Mouse (Mus musculus): ENCODE results near the gene Azin2. TPM values are rescaled to one million over a fixed set of nuclear protein-coding genes. Genes with fewer than 3 reads are reported as not detected.
A peak's percentile ranks its signal among the peaks of the same experiment; 100 is the strongest.

Azin2 gene
- polyA plus RNA-seq, 1 experiment from 2014 or later: 20.0 TPM

DNA sequence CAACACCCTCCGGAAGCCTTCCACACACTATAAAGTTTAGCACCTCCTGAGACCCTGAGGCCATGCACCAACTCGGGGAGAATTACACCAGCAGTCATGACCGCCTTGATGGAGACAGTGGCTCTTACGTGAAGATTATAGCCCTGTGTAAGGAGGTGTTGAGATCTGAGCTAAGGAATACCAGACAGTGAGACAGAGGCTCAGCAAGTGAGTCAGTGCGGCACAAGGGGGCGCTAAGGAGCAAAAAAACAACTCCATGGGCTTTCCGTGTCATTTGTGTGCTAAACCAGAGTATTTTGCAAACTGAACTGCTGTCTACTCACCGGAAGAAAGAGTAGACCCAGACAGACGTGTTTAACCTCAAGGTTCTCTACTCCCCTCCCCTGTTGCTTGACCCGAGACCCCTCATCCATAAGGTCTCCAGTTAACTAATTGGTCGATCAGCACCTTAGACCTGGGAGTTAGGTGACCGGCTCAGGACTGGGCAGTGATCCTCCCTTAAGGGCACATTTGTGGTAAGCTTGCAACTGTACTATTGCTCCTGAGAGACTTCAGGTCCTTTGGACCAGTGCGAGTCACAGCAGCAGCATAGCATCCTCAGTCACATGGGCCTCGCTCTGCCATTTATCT lies 8.9 kb upstream of the Azin2 start:
- H3K27me3 ChIP-seq (replicated peaks; ENCODE audit: control insufficient read depth, insufficient read depth, low read length): no peaks in the 10 kb centered on the region
- no peak overlapping the region for H3K27ac ChIP-seq (replicated peaks; ENCODE audit: low read depth, low read length)
- no peak overlapping the region for H3K9ac ChIP-seq (ENCODE audit: low read depth, low read length)
- H3K36me3 ChIP-seq (ENCODE audit: control insufficient read depth, insufficient read depth, low read length): no peaks in the 10 kb centered on the region
- WGBS: 40% methylated on average over 14 of the region's 14 CpGs
- ATAC-seq (ENCODE audit: low read depth) (peak; percentile 53; the same call in 1 of the 2 replicates), DNase-seq (ENCODE audit: low spot score) (peak; percentile 73)
- H3K4me3 ChIP-seq (ENCODE audit: low read depth, low read length): no peak overlapping the region
- peaks cover 11% of the 10 kb centered on the region; the same call in 1 of the 2 replicates for H3K4me1 ChIP-seq (ENCODE audit: control insufficient read depth, insufficient read depth, low read length)
- no peak overlapping the region for H3K4me2 ChIP-seq (ENCODE audit: low read depth, low read length)
- H3K9me3 ChIP-seq (ENCODE audit: control insufficient read depth, low read length): no peaks in the 10 kb centered on the region

GRCm38 (mm10) chr4:128970417-128970807 lies 8.2 kb upstream of the Azin2 start:
- no peak overlapping the region for H3K4me3 ChIP-seq (ENCODE audit: low read depth, low read length)
- DNase-seq (ENCODE audit: low spot score) (no peak), ATAC-seq (ENCODE audit: low read depth) (no peak)
- no peak overlapping the region for H3K9ac ChIP-seq (ENCODE audit: low read depth, low read length)
- H3K36me3 ChIP-seq (ENCODE audit: control insufficient read depth, insufficient read depth, low read length): no peaks in the 10 kb centered on the region
- H3K27me3 ChIP-seq (replicated peaks; ENCODE audit: control insufficient read depth, insufficient read depth, low read length): no peaks in the 10 kb centered on the region
- H3K27ac ChIP-seq (replicated peaks; ENCODE audit: low read depth, low read length): no peak overlapping the region
- no peak overlapping the region for H3K4me2 ChIP-seq (ENCODE audit: low read depth, low read length)
- H3K4me1 ChIP-seq (ENCODE audit: control insufficient read depth, insufficient read depth, low read length): peaks cover 11% of the 10 kb centered on the region; the same call in 1 of the 2 replicates
- H3K9me3 ChIP-seq (ENCODE audit: control insufficient read depth, low read length): no peaks in the 10 kb centered on the region
- WGBS: 67% methylated on average over 7 of the region's 8 CpGs

- no peak overlapping the region for H3K4me3 ChIP-seq (ENCODE audit: low read depth, low read length)
- no peak overlapping the region for H3K9ac ChIP-seq (ENCODE audit: low read depth, low read length)
- no peak overlapping the region for H3K4me2 ChIP-seq (ENCODE audit: low read depth, low read length)
- DNase-seq (ENCODE audit: low spot score) (no peak), ATAC-seq (ENCODE audit: low read depth) (no peak)
- peaks cover 11% of the 10 kb centered on the region; the same call in 1 of the 2 replicates for H3K4me1 ChIP-seq (ENCODE audit: control insufficient read depth, insufficient read depth, low read length)
- H3K9me3 ChIP-seq (ENCODE audit: control insufficient read depth, low read length): no peaks in the 10 kb centered on the region
- H3K36me3 ChIP-seq (ENCODE audit: control insufficient read depth, insufficient read depth, low read length): no peaks in the 10 kb centered on the region
- WGBS: 60% methylated on average over 18 of the region's 18 CpGs
- no peak overlapping the region for H3K27ac ChIP-seq (replicated peaks; ENCODE audit: low read depth, low read length)
- no peaks in the 10 kb centered on the region for H3K27me3 ChIP-seq (replicated peaks; ENCODE audit: control insufficient read depth, insufficient read depth, low read length)
Observed at GRCm38 (mm10) chr4:128969607-128970416, 7.6 kb upstream of the Azin2 start.

DNA sequence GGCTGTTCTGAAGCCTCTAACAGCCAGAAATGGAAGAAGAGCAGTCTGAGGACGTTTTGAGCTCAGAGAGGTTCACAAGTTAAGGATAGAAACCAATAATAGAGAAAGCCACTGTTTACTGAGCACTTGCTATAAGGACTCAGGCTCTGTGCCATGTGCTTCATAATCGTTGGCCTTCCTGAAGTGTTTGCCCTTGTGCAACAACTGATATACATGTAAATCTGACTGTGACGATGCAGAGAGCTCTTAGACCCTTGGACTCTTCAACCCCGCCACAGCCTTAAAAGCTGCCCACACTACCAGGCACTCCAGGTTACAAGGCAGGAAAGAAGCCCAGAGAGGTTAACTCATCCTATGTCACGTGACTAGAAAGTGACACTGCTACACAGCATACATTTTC lies 6.8 kb upstream of the Azin2 start:
- DNase-seq (ENCODE audit: low spot score) (no peak), ATAC-seq (ENCODE audit: low read depth) (no peak)
- H3K4me3 ChIP-seq (ENCODE audit: low read depth, low read length): no peak overlapping the region
- H3K36me3 ChIP-seq (ENCODE audit: control insufficient read depth, insufficient read depth, low read length): no peaks in the 10 kb centered on the region
- H3K9me3 ChIP-seq (ENCODE audit: control insufficient read depth, low read length): no peaks in the 10 kb centered on the region
- H3K4me2 ChIP-seq (ENCODE audit: low read depth, low read length): no peak overlapping the region
- no peaks in the 10 kb centered on the region for H3K27me3 ChIP-seq (replicated peaks; ENCODE audit: control insufficient read depth, insufficient read depth, low read length)
- peaks cover 11% of the 10 kb centered on the region; the same call in 1 of the 2 replicates for H3K4me1 ChIP-seq (ENCODE audit: control insufficient read depth, insufficient read depth, low read length)
- 81% methylated on average over 5 of the region's 5 CpGs for WGBS
- no peak overlapping the region for H3K9ac ChIP-seq (ENCODE audit: low read depth, low read length)
- H3K27ac ChIP-seq (replicated peaks; ENCODE audit: low read depth, low read length): no peak overlapping the region

- Histone ChIP-seq H3K4me1 (ENCODE audit: control insufficient read depth, insufficient read depth, low read length) (peaks cover 19% of the 10 kb centered on the region), H3K36me3 (ENCODE audit: control insufficient read depth, insufficient read depth, low read length) (no peaks in the 10 kb centered on the region), H3K9me3 (ENCODE audit: control insufficient read depth, low read length) (no peaks in the 10 kb centered on the region), H3K9ac (ENCODE audit: low read depth, low read length) (peak overlapping the region; percentile 22; the same call in 1 of the 2 replicates), H3K4me3 (ENCODE audit: low read depth, low read length) (no peak overlapping the region), H3K4me2 (ENCODE audit: low read depth, low read length) (peak overlapping the region; percentile 2; the same call in 1 of the 2 replicates), H3K27ac (replicated peaks; ENCODE audit: low read depth, low read length) (no peak overlapping the region; the same call in 1 of the 2 replicates), H3K27me3 (replicated peaks; ENCODE audit: control insufficient read depth, insufficient read depth, low read length) (no peaks in the 10 kb centered on the region)
- DNase-seq (ENCODE audit: low spot score): peak; percentile 81
- WGBS: 20% methylated on average over 7 of the region's 7 CpGs
- no peak for ATAC-seq (ENCODE audit: low read depth)
Observed at GRCm38 (mm10) chr4:128966751-128967150, 4.5 kb upstream of the Azin2 start.

GRCm38 (mm10) chr4:128962926-128963290 lies 666 bp upstream of the Azin2 start:
- 7% methylated on average over 9 of the region's 9 CpGs for WGBS
- Histone ChIP-seq H3K4me2 (ENCODE audit: low read depth, low read length) (peak overlapping the region; percentile 95), H3K36me3 (ENCODE audit: control insufficient read depth, insufficient read depth, low read length) (no peaks in the 10 kb centered on the region), H3K27me3 (replicated peaks; ENCODE audit: control insufficient read depth, insufficient read depth, low read length) (no peaks in the 10 kb centered on the region), H3K4me1 (ENCODE audit: control insufficient read depth, insufficient read depth, low read length) (peaks cover 35% of the 10 kb centered on the region), H3K27ac (replicated peaks; ENCODE audit: low read depth, low read length) (no peak overlapping the region; the same call in 1 of the 2 replicates), H3K4me3 (ENCODE audit: low read depth, low read length) (peak overlapping the region; percentile 79), H3K9ac (ENCODE audit: low read depth, low read length) (peak overlapping the region; percentile 85), H3K9me3 (ENCODE audit: control insufficient read depth, low read length) (no peaks in the 10 kb centered on the region)
- ATAC-seq (ENCODE audit: low read depth): no peak
- no peak for DNase-seq (ENCODE audit: low spot score)

DNA sequence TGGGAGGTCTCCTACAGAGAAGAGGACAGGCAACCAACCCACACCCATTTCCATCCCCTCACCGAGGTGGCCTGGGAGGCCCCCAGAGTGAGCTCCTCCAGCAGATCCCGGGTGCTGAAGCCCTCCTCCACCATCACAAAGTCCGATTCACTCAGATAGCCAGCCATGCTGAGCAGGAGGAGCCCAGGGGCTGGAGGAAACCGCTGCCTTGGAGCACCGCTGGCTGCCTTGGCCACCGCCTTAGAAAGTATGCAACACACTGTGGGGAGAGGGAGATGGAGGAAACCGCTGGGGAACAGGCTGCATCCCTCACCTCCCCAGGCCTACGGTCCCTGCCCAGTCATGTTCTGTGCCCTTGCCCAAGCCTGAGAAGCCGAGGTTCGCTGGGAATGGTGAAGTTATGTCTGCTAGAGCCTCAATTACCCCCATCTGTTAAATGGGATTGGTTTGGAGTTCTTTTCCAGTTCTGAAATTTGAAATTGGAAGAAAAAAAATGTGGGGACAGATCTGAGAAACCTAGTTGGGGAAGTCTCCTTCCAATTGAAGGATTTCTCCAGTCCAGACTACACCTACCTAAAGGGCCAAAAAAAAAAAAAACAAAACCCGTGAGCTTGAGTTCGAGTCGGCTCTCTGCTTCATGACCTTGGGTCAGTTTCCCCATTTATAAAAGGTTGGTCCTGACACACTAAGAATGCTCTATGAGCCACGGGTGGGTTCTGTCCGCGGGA lies 777 bp downstream of the Azin2 start:
- Histone ChIP-seq H3K27ac (replicated peaks; ENCODE audit: low read depth, low read length) (peak overlapping the region; percentile 76; the same call in 1 of the 2 replicates), H3K4me2 (ENCODE audit: low read depth, low read length) (peak overlapping the region; percentile 95), H3K9ac (ENCODE audit: low read depth, low read length) (peak overlapping the region; percentile 85), H3K27me3 (replicated peaks; ENCODE audit: control insufficient read depth, insufficient read depth, low read length) (no peaks in the 10 kb centered on the region), H3K4me3 (ENCODE audit: low read depth, low read length) (peak overlapping the region; percentile 79), H3K4me1 (ENCODE audit: control insufficient read depth, insufficient read depth, low read length) (peaks cover 24% of the 10 kb centered on the region), H3K9me3 (ENCODE audit: control insufficient read depth, low read length) (no peaks in the 10 kb centered on the region), H3K36me3 (ENCODE audit: control insufficient read depth, insufficient read depth, low read length) (no peaks in the 10 kb centered on the region)
- ATAC-seq (ENCODE audit: low read depth) (no peak), DNase-seq (ENCODE audit: low spot score) (no peak)
- 7% methylated on average over 16 of the region's 16 CpGs for WGBS

GRCm38 (mm10) chr4:128959676-128960075 lies 2.6 kb downstream of the Azin2 start:
- WGBS: 88% methylated on average over 17 of the region's 17 CpGs
- Histone ChIP-seq H3K27me3 (replicated peaks; ENCODE audit: control insufficient read depth, insufficient read depth, low read length) (no peaks in the 10 kb centered on the region), H3K4me3 (ENCODE audit: low read depth, low read length) (no peak overlapping the region), H3K9ac (ENCODE audit: low read depth, low read length) (no peak overlapping the region), H3K4me2 (ENCODE audit: low read depth, low read length) (no peak overlapping the region), H3K9me3 (ENCODE audit: control insufficient read depth, low read length) (no peaks in the 10 kb centered on the region), H3K4me1 (ENCODE audit: control insufficient read depth, insufficient read depth, low read length) (peaks cover 24% of the 10 kb centered on the region), H3K36me3 (ENCODE audit: control insufficient read depth, insufficient read depth, low read length) (0 out of 2 replicates have a peak, but pooled peaks cover 4% of the 10 kb centered on the region), H3K27ac (replicated peaks; ENCODE audit: low read depth, low read length) (no peak overlapping the region)
- ATAC-seq (ENCODE audit: low read depth) (no peak), DNase-seq (ENCODE audit: low spot score) (no peak)
